Mouse (Mus musculus): ENCODE data around the gene Acp6.

DNA sequence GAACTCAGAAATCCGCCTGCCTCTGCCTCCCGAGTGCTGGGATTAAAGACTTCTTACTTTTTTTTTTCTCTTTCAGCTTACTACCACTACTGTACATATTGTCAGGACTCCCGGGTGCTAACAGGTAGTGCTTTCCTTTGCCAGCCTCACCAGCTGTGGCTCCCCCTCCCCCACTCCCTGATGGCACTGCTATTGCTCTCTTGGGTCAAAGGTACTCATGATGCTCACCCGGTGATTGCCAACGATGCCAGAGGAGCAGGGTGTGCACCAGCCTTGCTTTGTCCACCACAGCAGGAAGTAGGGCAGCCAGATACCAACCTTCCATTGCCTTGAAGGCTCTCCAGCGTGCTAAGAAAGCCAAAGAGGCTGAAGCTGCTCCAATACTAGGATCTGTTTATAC is 2.1 kb upstream of the Acp6 start:
- no peak for TF ChIP-seq CTCF (IDR thresholded peaks at IDR 0.05)
- no peak for TF ChIP-seq EP300 (IDR thresholded peaks at IDR 0.05)

All from lung, postnatal 0 days (tissue).